Mouse (Mus musculus) stomach, embryonic 15.5 days (tissue): Measurements from ENCODE around the gene 1700019D03Rik. TPM values are rescaled to one million over a fixed set of nuclear protein-coding genes. Genes with fewer than 3 reads are reported as not detected.

Experiments
- polyA plus RNA-seq: library from polyadenylated mRNA; unstranded; fragments of >200 nt; fragmentation: Nextera tagmentation; extraction: Ambion mirVana; gene quantifications from 2 replicates; pipeline ENCODE4 v1.2.1, GENCODE M21; 2015

The 1700019D03Rik gene
- polyA plus RNA-seq, 1 experiment from 2014 or later: 13.5 TPM

Other genes starting within 250 kb of the 1700019D03Rik start
- 15.9 and 19.8 TPM in 2 replicates for gene Inpp1, start 202.5 kb downstream of the 1700019D03Rik start, polyA plus RNA-seq
- 22.3 and 25.2 TPM in 2 replicates for gene Hibch, start 175.2 kb downstream of the 1700019D03Rik start, polyA plus RNA-seq
- gene Mstn, start 41.5 kb upstream of the 1700019D03Rik start, polyA plus RNA-seq: 0.06 and 0.45 TPM in 2 replicates
- not detected in 2 replicates for gene 1700019A02Rik, start 167.5 kb upstream of the 1700019D03Rik start, polyA plus RNA-seq